Mouse (Mus musculus) C2C12 (cell line): ENCODE measurements around the gene Tmem80. TPM values are rescaled to one million over a fixed set of nuclear protein-coding genes. Genes with fewer than 3 reads are reported as not detected.

Source experiments
- H3K27me3 ChIP-seq: one replicate; pipeline ENCODE4 v1.6.1; 2011; ENCODE audit not compliant: control insufficient read depth, insufficient read depth, insufficient read length
- H3K36me3 ChIP-seq: one replicate; pipeline ENCODE4 v1.6.1; 2011; ENCODE audit not compliant: control insufficient read depth, insufficient read depth
- H3K4me3 ChIP-seq: one replicate; pipeline ENCODE4 v1.5.1; 2011; ENCODE audit warnings: mild to moderate bottlenecking, control low read depth; ENCODE audit not compliant: poor library complexity, insufficient read depth, severe bottlenecking
- H3K79me2 ChIP-seq: one replicate; pipeline ENCODE4 v1.6.1; 2011; ENCODE audit not compliant: control insufficient read depth, insufficient read depth
- H3K79me3 ChIP-seq: one replicate; pipeline ENCODE4 v1.6.1; 2011; ENCODE audit warnings: low read depth, control low read depth
- H3ac ChIP-seq: one replicate; pipeline ENCODE3; 2011; ENCODE audit warnings: low read depth; ENCODE audit not compliant: control insufficient read depth, insufficient read length
- CEBPB ChIP-seq: IDR thresholded peaks from one replicate; pipeline ENCODE4 v1.6.1; 2011; ENCODE audit warnings: low read depth, mild to moderate bottlenecking, control low read depth, moderate library complexity
- CTCF ChIP-seq: IDR thresholded peaks from one replicate; pipeline ENCODE4 v1.5.1; 2011; ENCODE audit not compliant: control insufficient read depth, insufficient read depth, insufficient read length
- FOSL1 ChIP-seq: IDR thresholded peaks from one replicate; pipeline ENCODE4 v1.8.0; 2011; ENCODE audit warnings: mild to moderate bottlenecking, low read length; ENCODE audit not compliant: poor library complexity, insufficient read depth, severe bottlenecking
- MAX ChIP-seq: IDR thresholded peaks from one replicate; pipeline ENCODE4 v1.6.1; 2011; ENCODE audit warnings: mild to moderate bottlenecking, control low read depth
- MYOD1 ChIP-seq: IDR thresholded peaks from one replicate; pipeline ENCODE4 v1.6.1; 2011; ENCODE audit warnings: low read depth; ENCODE audit not compliant: control insufficient read depth, insufficient read length
- MYOG ChIP-seq: IDR thresholded peaks from one replicate; pipeline ENCODE4 v1.6.1; 2011; ENCODE audit not compliant: control insufficient read depth, insufficient read length; ENCODE audit errors: extremely low read depth
- USF1 ChIP-seq: IDR thresholded peaks from one replicate; pipeline ENCODE4 v1.6.1; 2011; ENCODE audit warnings: low read depth, mild to moderate bottlenecking, control low read depth, moderate library complexity
- polyA plus RNA-seq: library from polyadenylated mRNA; unstranded; fragments of >200 nt; fragmentation: generic; extraction: Trizol; gene quantifications from one replicate; pipeline ENCODE4 v1.2.1, GENCODE M21; 2012; ENCODE audit warnings: missing spikeins

The Tmem80 gene
- polyA plus RNA-seq, 1 experiment = 18.9 TPM

DNA sequence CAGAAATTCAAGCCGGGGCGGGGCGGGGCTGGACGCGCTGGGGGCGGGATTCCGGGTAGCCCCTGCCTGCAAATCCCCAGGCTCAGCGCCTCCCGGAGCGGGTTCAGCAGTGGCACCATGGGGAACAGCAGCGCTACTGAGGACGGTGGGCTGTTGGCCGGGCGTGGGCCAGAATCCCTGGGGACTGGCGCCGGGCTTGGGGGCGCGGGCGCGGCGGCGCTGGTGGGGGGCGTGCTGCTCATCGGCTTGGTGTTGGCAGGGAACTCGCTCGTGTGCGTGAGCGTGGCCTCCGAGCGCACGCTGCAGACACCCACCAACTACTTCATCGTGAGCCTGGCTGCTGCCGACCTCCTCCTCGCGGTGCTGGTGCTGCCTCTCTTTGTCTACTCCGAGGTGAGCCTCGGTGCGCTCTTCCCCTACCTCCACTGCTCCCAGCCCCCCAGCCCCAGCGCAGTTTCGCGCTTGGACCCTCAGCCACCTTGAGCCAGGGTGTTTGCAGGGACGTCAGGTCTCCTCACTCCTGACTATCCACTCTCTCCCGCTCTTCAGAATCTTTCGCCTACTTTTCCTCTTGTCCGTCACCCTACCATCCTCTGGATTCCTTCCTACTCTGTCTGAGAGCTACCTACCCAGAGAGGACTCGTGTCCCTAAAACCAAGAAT is 35.5 kb upstream of the Tmem80 start, which contains the start of gene Drd4:
Drd4 (plus strand) TSS at position 86 of the 662 bp plus-strand sequence.
- no peak for TF ChIP-seq MAX
- TF ChIP-seq CTCF = no peak
- no peak for TF ChIP-seq FOSL1
- TF ChIP-seq MYOG = no peak
- TF ChIP-seq CEBPB = no peak
- no peak for TF ChIP-seq MYOD1
- no peak for TF ChIP-seq USF1
- Histone ChIP-seq H3K79me3 (no peaks in the 10 kb centered on the region), H3K79me2 (no peaks in the 10 kb centered on the region), H3K36me3 (no peaks in the 10 kb centered on the region), H3K27me3 (peaks cover 22% of the 10 kb centered on the region), H3ac (peak within 1 kb of the TSS; percentile 3), H3K4me3 (no peak within 1 kb of the TSS)

DNA sequence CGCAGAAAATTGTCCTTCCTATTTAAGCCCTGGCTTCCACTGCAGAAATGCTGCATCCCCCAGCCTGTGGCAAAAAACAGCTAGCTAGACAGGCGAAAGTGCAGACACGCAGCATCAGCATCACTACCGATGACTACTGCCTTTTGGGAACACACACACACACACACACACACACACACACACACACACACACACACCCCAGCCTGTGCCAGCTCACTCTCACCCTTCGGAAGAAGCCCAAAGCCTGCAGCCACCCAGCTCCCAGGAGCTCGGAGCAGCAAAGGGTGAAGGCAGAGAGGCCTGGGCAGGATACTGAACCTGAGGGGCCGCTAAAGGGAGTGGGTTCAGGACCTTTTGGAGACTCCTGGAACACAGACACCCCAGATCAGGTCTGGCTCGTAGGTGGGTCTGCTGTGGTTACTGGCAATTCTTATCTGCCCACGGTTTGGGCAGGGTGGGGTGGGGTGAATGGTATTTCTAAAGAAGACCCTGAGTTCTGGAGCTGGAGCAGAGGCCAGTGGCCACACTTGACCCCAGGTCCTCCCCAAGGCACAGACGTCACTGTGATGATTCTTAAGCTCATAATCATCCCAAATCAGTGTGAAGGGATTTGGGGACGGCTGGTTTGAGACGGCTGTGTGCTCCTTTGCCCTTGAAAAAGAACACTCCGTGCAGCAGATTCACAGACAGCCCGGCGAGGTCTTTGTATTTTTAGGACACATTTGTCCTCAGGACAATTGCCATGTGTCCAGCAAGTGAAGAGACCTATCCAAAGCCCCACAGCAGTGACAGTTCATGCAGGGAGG is 34.8 kb upstream of the Tmem80 start:
- Histone ChIP-seq H3K79me3 (no peaks in the 10 kb centered on the region), H3K79me2 (no peaks in the 10 kb centered on the region), H3ac (no peak overlapping the region), H3K27me3 (peaks cover 22% of the 10 kb centered on the region), H3K4me3 (no peak overlapping the region), H3K36me3 (no peaks in the 10 kb centered on the region)
- TF ChIP-seq USF1 (no peak), MAX (no peak), CTCF (no peak), CEBPB (no peak), FOSL1 (no peak), MYOD1 (no peak), MYOG (no peak)

DNA sequence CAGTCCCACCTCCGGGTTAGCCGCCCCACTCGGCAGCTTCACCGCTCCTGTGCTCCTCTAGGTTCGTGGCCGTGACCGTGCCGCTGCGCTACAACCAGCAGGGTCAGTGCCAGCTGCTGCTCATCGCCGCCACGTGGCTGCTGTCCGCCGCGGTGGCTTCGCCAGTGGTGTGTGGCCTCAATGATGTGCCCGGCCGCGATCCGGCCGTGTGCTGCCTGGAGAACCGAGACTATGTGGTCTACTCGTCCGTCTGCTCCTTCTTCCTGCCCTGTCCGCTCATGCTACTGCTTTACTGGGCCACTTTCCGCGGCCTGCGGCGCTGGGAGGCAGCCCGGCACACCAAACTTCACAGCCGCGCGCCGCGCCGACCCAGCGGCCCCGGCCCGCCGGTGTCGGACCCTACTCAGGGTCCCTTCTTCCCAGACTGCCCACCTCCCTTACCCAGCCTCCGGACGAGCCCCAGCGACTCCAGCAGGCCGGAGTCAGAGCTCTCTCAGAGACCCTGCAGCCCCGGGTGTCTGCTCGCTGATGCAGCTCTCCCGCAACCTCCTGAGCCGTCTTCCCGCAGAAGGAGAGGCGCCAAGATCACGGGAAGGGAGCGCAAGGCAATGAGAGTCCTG is 33.6 kb upstream of the Tmem80 start:
- Histone ChIP-seq H3K79me2 (no peaks in the 10 kb centered on the region), H3K36me3 (no peaks in the 10 kb centered on the region), H3K4me3 (no peak overlapping the region), H3ac (no peak overlapping the region), H3K79me3 (no peaks in the 10 kb centered on the region), H3K27me3 (peaks cover 22% of the 10 kb centered on the region)
- TF ChIP-seq MYOD1 (no peak), MAX (no peak), MYOG (no peak), USF1 (no peak), CEBPB (no peak), CTCF (no peak)

DNA sequence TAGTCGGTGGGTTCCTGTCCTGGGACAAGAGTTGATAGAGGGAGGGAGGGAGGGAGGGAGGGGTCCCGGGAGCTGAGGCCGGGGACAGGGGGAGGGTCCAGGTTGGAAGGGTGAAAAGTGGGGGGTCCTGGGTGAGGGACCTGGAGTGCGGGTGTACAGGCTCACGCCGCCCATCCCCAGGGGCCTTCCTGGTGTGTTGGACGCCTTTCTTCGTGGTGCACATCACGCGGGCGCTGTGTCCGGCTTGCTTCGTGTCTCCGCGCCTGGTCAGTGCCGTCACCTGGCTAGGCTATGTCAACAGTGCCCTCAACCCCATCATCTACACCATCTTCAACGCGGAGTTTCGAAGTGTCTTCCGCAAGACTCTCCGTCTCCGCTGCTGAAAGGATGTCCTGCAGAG is 33.1 kb upstream of the Tmem80 start:
- no peaks in the 10 kb centered on the region for H3K36me3 ChIP-seq
- H3K4me3 ChIP-seq = no peak overlapping the region
- H3ac ChIP-seq = no peak overlapping the region
- H3K79me2 ChIP-seq = no peaks in the 10 kb centered on the region
- TF ChIP-seq MYOD1 = no peak
- no peak for TF ChIP-seq CTCF
- no peak for TF ChIP-seq USF1
- no peak for TF ChIP-seq MYOG
- no peak for TF ChIP-seq CEBPB
- no peak for TF ChIP-seq FOSL1
- TF ChIP-seq MAX = no peak
- no peaks in the 10 kb centered on the region for H3K79me3 ChIP-seq
- peaks cover 22% of the 10 kb centered on the region for H3K27me3 ChIP-seq

DNA sequence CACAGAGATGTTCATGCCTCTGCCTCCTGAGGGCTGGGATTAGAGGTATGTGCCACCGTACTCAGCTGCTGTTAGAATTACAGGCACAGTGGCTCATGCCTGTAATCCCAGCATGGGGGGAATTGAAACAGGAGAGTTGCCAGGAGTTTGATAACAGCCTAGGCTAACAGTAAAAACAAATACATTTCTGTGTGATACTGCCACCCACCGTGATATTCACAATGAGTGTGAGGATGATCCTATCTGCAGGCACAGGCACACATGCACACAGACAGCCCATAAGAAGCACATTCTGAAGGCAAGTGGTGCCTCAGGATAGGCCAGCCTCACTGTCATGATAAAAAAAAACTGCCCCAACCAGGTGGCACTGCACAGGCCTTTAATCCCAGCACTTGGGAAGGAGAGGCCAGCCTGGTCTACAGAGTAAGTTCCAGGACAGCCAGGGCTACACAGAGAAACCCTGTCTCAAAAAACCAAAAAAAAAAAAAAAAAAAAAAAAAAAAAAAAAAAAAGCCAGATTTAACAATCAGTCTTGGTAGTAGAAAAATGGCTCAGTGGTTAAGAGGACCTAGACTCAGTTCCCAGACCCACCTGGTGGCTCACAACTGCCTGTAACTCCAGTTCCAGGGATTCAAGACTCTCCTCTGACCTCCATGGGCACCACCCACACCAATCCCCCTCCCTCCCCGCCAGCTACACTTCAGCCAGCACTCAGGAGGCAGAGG is 29.5 kb upstream of the Tmem80 start:
- Histone ChIP-seq H3K27me3 (peaks cover 14% of the 10 kb centered on the region), H3K4me3 (no peak overlapping the region), H3K79me2 (no peaks in the 10 kb centered on the region), H3K36me3 (peaks cover 18% of the 10 kb centered on the region), H3ac (no peak overlapping the region), H3K79me3 (no peaks in the 10 kb centered on the region)
- TF ChIP-seq MYOD1 (no peak), MAX (no peak), MYOG (no peak), CTCF (no peak), USF1 (no peak), FOSL1 (no peak), CEBPB (no peak)
